Mouse (Mus musculus): ENCODE measurements at regions not wholly inside any gene's neighbourhood (a gene's known extent, or its start where the extent isn't known, plus 50 kb on each side); places are given as distances from the start of the nearest gene placed in this dataset.

DNA sequence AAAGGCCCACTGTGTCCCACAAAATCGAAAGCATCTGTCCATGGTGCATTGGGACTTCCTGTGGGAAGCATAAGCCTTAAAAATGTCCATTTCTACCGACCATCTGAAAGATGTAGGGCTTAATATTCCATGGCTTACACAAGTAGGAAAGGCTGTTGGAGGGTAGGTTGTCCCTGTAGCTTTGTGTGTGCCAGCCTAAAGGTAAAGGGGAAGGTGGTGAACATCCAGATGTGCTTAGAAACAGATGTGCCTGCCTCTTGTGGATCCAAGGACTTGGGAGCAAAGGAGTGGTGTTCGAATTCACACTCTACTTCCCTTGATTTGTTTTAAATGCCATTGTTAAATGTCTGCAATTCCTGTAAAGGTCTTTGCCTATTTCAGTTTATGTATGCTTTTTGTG, 265.9 kb upstream of the Lyplal1 start:
- Histone ChIP-seq H3K4me1 (ENCODE audit: control insufficient read depth, low read depth, low read length) (no peaks in the 10 kb centered on the region), H3K36me3 (ENCODE audit: control insufficient read depth, insufficient read depth) (no peaks in the 10 kb centered on the region), H3K9ac (ENCODE audit: low read depth, low read length) (no peak overlapping the region), H3K4me3 (ENCODE audit: low read depth, low read length) (no peak overlapping the region), H3K4me2 (ENCODE audit: low read depth, low read length) (no peak overlapping the region), H3K27me3 (ENCODE audit: control insufficient read depth, insufficient read depth, low read depth, low read length) (no peaks in the 10 kb centered on the region), H3K9me3 (replicated peaks; ENCODE audit: control insufficient read depth, low read length) (no peaks in the 10 kb centered on the region), H3K27ac (ENCODE audit: low read length) (no peak overlapping the region)
- ATAC-seq (ENCODE audit: low read depth): no peak
- WGBS (ENCODE audit: insufficient replicate concordance): 56% methylated on average over 3 of the region's 3 CpGs

DNA sequence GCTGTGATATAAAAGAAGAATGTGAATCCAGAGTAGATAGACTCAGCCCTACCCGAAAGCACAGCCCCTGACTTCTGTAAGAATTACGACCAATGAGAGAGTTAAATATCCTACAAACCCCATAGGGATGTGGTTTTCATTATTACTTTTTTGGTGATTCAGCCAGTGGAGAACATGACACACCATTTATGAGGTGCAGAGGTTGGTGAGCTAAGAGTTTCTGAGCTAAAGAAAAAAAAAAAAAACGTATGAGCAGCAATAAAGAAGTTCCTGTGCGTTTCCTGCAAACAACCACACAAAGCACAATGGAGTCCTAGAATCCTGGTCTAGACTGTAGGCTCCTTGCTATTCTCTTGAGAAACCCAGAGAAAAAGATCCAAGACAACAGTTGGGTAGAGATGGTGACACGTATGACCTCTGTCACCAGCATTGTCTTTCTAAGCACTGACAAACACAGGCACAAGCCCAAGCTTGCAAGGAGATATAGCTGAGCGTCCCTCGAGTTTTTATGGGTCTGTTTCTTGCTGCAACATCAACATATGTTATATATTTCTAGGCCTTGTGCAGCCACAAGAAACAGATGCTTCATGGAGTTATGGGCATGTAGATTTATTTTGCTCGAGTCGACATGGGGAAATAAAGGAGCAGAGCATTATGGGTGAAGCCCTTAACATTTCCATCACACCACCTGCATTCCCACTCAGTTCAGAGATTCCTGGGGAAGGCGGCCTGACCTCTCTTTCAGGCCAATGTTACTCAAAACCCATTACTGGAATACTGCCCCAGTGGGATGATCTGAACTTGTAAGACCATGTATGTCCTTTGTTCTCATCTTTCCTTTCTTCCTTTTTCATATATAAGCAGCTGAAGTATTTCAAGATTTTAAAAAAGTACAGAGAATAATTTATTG, 263.1 kb upstream of the Lyplal1 start:
- no peak for ATAC-seq (ENCODE audit: low read depth)
- Histone ChIP-seq H3K27ac (ENCODE audit: low read length) (no peak overlapping the region), H3K27me3 (ENCODE audit: control insufficient read depth, insufficient read depth, low read depth, low read length) (no peaks in the 10 kb centered on the region), H3K9ac (ENCODE audit: low read depth, low read length) (no peak overlapping the region), H3K36me3 (ENCODE audit: control insufficient read depth, insufficient read depth) (no peaks in the 10 kb centered on the region), H3K4me2 (ENCODE audit: low read depth, low read length) (no peak overlapping the region), H3K4me3 (ENCODE audit: low read depth, low read length) (no peak overlapping the region), H3K9me3 (replicated peaks; ENCODE audit: control insufficient read depth, low read length) (no peaks in the 10 kb centered on the region), H3K4me1 (ENCODE audit: control insufficient read depth, low read depth, low read length) (no peaks in the 10 kb centered on the region)
- WGBS (ENCODE audit: insufficient replicate concordance): 51% methylated on average over 10 of the region's 10 CpGs

DNA sequence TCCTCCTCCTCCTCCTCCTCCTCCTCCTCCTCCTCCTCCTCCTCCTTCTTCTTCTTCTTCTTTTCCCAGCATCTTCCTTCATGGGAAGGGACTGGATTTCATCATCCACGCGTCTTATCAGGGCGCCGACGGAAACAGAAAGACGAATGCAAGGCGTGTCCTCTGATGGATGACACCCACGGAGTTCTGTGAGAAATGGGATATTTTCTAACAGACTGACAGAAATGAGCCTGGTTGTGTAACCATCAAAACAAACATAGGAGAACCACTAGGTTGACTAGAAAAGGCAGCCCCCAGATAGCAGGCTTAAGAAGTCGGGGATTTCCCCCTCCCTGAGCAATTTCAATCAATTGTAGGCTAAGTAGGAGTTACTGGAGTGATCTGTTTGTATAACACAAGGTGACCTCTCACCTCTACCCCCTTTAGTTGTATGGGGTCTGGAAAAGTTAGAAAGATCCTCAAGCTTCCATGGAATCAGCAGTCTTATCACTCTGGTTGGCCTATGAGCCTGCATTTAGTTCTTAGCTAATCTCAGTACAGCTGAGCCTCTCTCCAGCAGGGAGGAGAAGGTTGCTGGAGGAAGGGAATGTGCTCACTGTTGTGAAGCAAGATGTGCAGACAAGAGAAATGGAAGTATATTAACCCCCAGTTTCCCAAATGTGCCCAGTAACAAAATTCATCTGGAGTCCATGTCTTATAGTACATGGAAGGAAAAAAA, 260.0 kb upstream of the Lyplal1 start:
- ATAC-seq (ENCODE audit: low read depth): no peak
- 56% methylated on average over 9 of the region's 9 CpGs for WGBS (ENCODE audit: insufficient replicate concordance)
- H3K4me3 ChIP-seq (ENCODE audit: low read depth, low read length): no peak overlapping the region
- no peak overlapping the region for H3K4me2 ChIP-seq (ENCODE audit: low read depth, low read length)
- no peaks in the 10 kb centered on the region for H3K36me3 ChIP-seq (ENCODE audit: control insufficient read depth, insufficient read depth)
- H3K9ac ChIP-seq (ENCODE audit: low read depth, low read length): no peak overlapping the region
- H3K27ac ChIP-seq (ENCODE audit: low read length): no peak overlapping the region
- no peaks in the 10 kb centered on the region for H3K9me3 ChIP-seq (replicated peaks; ENCODE audit: control insufficient read depth, low read length)
- H3K27me3 ChIP-seq (ENCODE audit: control insufficient read depth, insufficient read depth, low read depth, low read length): no peaks in the 10 kb centered on the region
- no peaks in the 10 kb centered on the region for H3K4me1 ChIP-seq (ENCODE audit: control insufficient read depth, low read depth, low read length)

DNA sequence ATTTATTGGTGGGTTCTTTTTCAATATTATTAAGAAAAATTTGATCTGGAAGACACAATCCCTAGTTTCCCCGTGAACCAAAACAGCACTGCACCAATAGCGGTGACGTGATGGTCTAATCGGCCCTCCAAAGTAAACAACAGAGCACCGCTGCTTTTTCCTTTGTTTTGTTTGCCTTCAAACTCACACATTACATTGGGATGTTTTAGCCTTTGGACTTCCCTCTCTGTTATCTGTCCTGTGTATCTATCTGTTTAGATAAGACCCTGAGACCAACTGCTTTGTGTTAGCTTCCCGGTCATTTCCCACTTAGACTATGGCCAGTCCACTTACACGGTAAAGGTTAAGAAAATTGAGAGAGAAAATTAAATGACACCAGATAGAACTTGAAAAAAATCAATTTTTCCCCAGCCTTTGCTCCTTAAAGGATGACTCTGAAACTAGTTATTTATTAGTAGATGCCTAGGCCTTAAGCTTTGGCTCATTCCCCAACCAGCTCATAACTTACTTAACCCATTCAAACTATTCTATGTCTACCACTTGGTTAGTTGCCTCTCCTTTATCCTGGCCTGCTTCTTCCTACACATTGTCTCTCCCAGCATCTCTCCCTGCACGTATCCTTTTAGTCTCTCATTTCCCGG, 257.0 kb upstream of the Lyplal1 start:
- Histone ChIP-seq H3K4me2 (ENCODE audit: low read depth, low read length) (no peak overlapping the region), H3K27me3 (ENCODE audit: control insufficient read depth, insufficient read depth, low read depth, low read length) (no peaks in the 10 kb centered on the region), H3K9ac (ENCODE audit: low read depth, low read length) (no peak overlapping the region), H3K4me1 (ENCODE audit: control insufficient read depth, low read depth, low read length) (no peaks in the 10 kb centered on the region), H3K4me3 (ENCODE audit: low read depth, low read length) (no peak overlapping the region), H3K9me3 (replicated peaks; ENCODE audit: control insufficient read depth, low read length) (no peaks in the 10 kb centered on the region), H3K27ac (ENCODE audit: low read length) (no peak overlapping the region), H3K36me3 (ENCODE audit: control insufficient read depth, insufficient read depth) (no peaks in the 10 kb centered on the region)
- 40% methylated on average over 9 of the region's 9 CpGs for WGBS (ENCODE audit: insufficient replicate concordance)
- peak; percentile 77 for ATAC-seq (ENCODE audit: low read depth)

DNA sequence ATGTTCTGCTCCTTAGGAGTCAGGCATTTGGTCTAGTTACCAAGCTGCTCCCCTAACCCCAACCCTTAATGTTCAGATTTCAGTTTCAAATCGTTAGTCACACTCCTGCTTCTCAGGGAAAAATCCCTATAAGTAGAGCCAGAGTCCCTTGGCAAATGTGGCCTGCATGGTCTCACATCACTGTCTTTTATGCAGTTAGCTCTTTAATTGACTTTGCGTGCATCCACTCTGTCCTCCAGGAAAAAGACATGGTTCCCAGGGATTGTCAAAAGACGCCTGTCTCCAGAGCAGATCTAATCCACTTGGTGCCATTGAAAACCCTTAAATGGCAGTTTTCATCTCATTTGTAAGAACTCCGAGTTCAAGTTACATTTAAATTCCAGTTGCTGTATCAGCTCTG, 256.3 kb upstream of the Lyplal1 start:
- no peak overlapping the region for H3K4me2 ChIP-seq (ENCODE audit: low read depth, low read length)
- H3K36me3 ChIP-seq (ENCODE audit: control insufficient read depth, insufficient read depth): no peaks in the 10 kb centered on the region
- H3K27me3 ChIP-seq (ENCODE audit: control insufficient read depth, insufficient read depth, low read depth, low read length): no peaks in the 10 kb centered on the region
- ATAC-seq (ENCODE audit: low read depth): no peak
- H3K9me3 ChIP-seq (replicated peaks; ENCODE audit: control insufficient read depth, low read length): no peaks in the 10 kb centered on the region
- H3K4me1 ChIP-seq (ENCODE audit: control insufficient read depth, low read depth, low read length): no peaks in the 10 kb centered on the region
- H3K9ac ChIP-seq (ENCODE audit: low read depth, low read length): no peak overlapping the region
- WGBS (ENCODE audit: insufficient replicate concordance): 50% methylated on average over 4 of the region's 4 CpGs
- no peak overlapping the region for H3K27ac ChIP-seq (ENCODE audit: low read length)
- H3K4me3 ChIP-seq (ENCODE audit: low read depth, low read length): no peak overlapping the region

DNA sequence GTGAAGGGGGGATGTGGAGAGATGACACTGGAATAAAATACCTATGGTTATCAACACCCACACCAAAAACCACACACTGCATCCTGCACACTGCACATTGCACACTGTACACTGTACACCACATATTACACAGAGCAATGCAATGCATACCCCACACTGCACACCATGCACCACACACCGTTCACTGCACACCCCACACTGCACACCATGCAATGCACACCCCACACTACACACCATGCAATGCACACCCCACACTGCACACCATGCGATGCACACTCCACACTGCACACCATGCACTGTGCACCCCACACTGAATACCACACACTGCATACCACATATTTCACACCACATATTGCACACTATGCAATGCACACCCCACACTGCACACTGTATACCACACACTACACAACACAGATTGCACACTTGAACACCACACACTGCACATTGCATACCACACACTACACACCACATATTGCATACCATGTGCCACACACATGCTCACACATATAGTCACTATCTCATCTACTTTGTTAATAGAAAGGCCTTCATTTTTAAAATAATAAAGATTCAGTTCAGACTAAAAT, 255.8 kb upstream of the Lyplal1 start:
- H3K4me3 ChIP-seq (ENCODE audit: low read depth, low read length): no peak overlapping the region
- H3K27ac ChIP-seq (ENCODE audit: low read length): no peak overlapping the region
- no peak for ATAC-seq (ENCODE audit: low read depth)
- H3K9me3 ChIP-seq (replicated peaks; ENCODE audit: control insufficient read depth, low read length): no peaks in the 10 kb centered on the region
- 71% methylated on average over 2 of the region's 2 CpGs for WGBS (ENCODE audit: insufficient replicate concordance)
- no peaks in the 10 kb centered on the region for H3K4me1 ChIP-seq (ENCODE audit: control insufficient read depth, low read depth, low read length)
- H3K9ac ChIP-seq (ENCODE audit: low read depth, low read length): no peak overlapping the region
- H3K4me2 ChIP-seq (ENCODE audit: low read depth, low read length): no peak overlapping the region
- no peaks in the 10 kb centered on the region for H3K27me3 ChIP-seq (ENCODE audit: control insufficient read depth, insufficient read depth, low read depth, low read length)
- no peaks in the 10 kb centered on the region for H3K36me3 ChIP-seq (ENCODE audit: control insufficient read depth, insufficient read depth)

DNA sequence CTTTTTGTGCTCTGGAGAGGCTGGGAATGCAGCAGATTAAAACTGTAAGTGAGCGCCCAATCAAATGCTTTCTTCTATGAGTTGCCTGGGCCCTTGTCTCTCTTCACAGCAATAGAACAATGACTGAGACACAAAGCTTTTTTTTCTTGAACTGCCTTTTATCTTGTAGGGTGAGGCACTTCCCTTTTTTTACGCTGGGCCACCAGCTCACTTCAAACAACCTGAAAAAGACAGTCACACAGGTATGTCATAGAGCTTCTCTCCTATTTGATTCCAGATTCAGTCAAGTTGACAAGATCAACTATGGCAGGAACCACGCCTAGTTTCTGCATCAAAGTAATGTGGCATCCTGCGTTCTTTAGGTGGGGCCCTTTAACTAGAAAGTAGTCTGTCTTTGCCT, 246.2 kb upstream of the Lyplal1 start:
- no peak for ATAC-seq (ENCODE audit: low read depth)
- no peak overlapping the region for H3K9ac ChIP-seq (ENCODE audit: low read depth, low read length)
- no peaks in the 10 kb centered on the region for H3K4me1 ChIP-seq (ENCODE audit: control insufficient read depth, low read depth, low read length)
- no peak overlapping the region for H3K4me3 ChIP-seq (ENCODE audit: low read depth, low read length)
- H3K27me3 ChIP-seq (ENCODE audit: control insufficient read depth, insufficient read depth, low read depth, low read length): no peaks in the 10 kb centered on the region
- WGBS (ENCODE audit: insufficient replicate concordance): 44% methylated on average over 4 of the region's 4 CpGs
- H3K4me2 ChIP-seq (ENCODE audit: low read depth, low read length): no peak overlapping the region
- H3K27ac ChIP-seq (ENCODE audit: low read length): no peak overlapping the region
- no peaks in the 10 kb centered on the region for H3K9me3 ChIP-seq (replicated peaks; ENCODE audit: control insufficient read depth, low read length)
- no peaks in the 10 kb centered on the region for H3K36me3 ChIP-seq (ENCODE audit: control insufficient read depth, insufficient read depth)

DNA sequence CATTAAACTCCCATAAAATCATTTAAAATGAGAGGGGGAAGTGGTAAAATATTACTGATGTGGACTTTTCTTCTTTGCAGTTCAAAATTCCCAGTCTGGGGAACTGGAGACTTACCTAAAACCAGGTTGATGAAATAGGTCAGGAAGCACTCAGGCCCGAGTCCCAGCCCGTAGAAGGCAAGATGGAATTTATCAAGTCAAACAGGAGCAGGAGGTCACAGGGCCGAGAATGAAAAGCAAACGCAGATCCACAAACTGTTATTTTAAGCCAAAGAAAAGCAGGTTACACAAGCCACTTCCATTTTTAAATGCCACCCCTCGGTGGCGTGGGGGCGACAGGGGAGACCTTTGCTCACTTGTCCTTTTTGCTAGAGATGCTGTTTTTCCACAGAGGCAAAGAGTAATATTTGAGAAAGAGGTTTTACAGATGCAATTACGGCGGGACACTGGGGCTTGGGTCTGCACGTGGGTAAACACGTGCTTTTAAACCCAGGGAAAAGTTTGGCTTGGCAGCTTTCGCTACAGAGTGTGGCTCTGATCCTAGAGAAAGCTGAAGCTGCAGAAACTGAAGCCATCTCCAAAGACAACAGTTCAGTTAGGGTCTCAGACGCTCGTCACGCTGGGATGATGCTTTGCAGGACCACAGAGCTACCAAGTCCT, 241.0 kb upstream of the Lyplal1 start:
- WGBS (ENCODE audit: insufficient replicate concordance): 51% methylated on average over 15 of the region's 15 CpGs
- peak; percentile 59; the same call in 1 of the 2 replicates for ATAC-seq (ENCODE audit: low read depth)
- no peaks in the 10 kb centered on the region for H3K9me3 ChIP-seq (replicated peaks; ENCODE audit: control insufficient read depth, low read length)
- no peak overlapping the region for H3K27ac ChIP-seq (ENCODE audit: low read length)
- no peak overlapping the region for H3K4me3 ChIP-seq (ENCODE audit: low read depth, low read length)
- no peak overlapping the region for H3K4me2 ChIP-seq (ENCODE audit: low read depth, low read length)
- H3K9ac ChIP-seq (ENCODE audit: low read depth, low read length): no peak overlapping the region
- no peaks in the 10 kb centered on the region for H3K4me1 ChIP-seq (ENCODE audit: control insufficient read depth, low read depth, low read length)
- no peaks in the 10 kb centered on the region for H3K36me3 ChIP-seq (ENCODE audit: control insufficient read depth, insufficient read depth)
- no peaks in the 10 kb centered on the region for H3K27me3 ChIP-seq (ENCODE audit: control insufficient read depth, insufficient read depth, low read depth, low read length)

Measured in liver, embryonic 16.5 days (tissue).